Mouse (Mus musculus) kidney, postnatal 14 days (tissue): Measurements from ENCODE around the gene Nradd.

ENCODE experiments used
- DNase-seq: peaks from one replicate; pipeline ENCODE4 v3.0.0; 2022; ENCODE audit warnings: mixed read lengths

The Nradd gene

GRCm38 (mm10) chr9:110624361-110625166 lies at the start of gene Nradd:
Nradd (minus strand) TSS chr9:110624452.
- peak; percentile 94 for DNase-seq

- DNase-seq: no peak
Observed at GRCm38 (mm10) chr9:110673107-110673752, 49.0 kb upstream of the Nradd start.

GRCm38 (mm10) chr9:110672462-110673106 lies 48.3 kb upstream of the Nradd start:
- peak; percentile 62 for DNase-seq

- DNase-seq: no peak
Observed at GRCm38 (mm10) chr9:110669785-110670184, 45.5 kb upstream of the Nradd start.

GRCm38 (mm10) chr9:110668601-110669293 lies 44.5 kb upstream of the Nradd start:
- DNase-seq: no peak

- no peak for DNase-seq
Observed at GRCm38 (mm10) chr9:110667219-110667836, 43.1 kb upstream of the Nradd start.

- DNase-seq: no peak
Observed at GRCm38 (mm10) chr9:110666374-110666773, 42.1 kb upstream of the Nradd start.

GRCm38 (mm10) chr9:110665912-110666311 lies 41.7 kb upstream of the Nradd start:
- DNase-seq: peak; percentile 53

GRCm38 (mm10) chr9:110662844-110663243 lies 38.6 kb upstream of the Nradd start:
- DNase-seq: no peak

- DNase-seq: no peak
Observed at GRCm38 (mm10) chr9:110660856-110661612, 36.8 kb upstream of the Nradd start.

- no peak for DNase-seq
Observed at GRCm38 (mm10) chr9:110660208-110660607, 36.0 kb upstream of the Nradd start.

GRCm38 (mm10) chr9:110659521-110659920 lies 35.3 kb upstream of the Nradd start:
- no peak for DNase-seq

GRCm38 (mm10) chr9:110657474-110658078 lies 33.3 kb upstream of the Nradd start:
- DNase-seq: peak; percentile 76

GRCm38 (mm10) chr9:110656249-110657221 lies 32.3 kb upstream of the Nradd start, which contains the start of gene Ccdc12:
Ccdc12 (plus strand) TSS chr9:110656503.
- peak; percentile 97 for DNase-seq

- no peak for DNase-seq
Observed at GRCm38 (mm10) chr9:110655651-110656007, 31.4 kb upstream of the Nradd start.

- DNase-seq: no peak
Observed at GRCm38 (mm10) chr9:110654726-110655650, 30.7 kb upstream of the Nradd start.

- peak; percentile 97 for DNase-seq
Observed at GRCm38 (mm10) chr9:110653655-110654461, 29.6 kb upstream of the Nradd start, which contains the start of gene Nbeal2. Nbeal2 (minus strand) TSS chr9:110654161.
